Mouse (Mus musculus): ENCODE measurements around the gene Shisa5. TPM values are rescaled to one million over a fixed set of nuclear protein-coding genes. Genes with fewer than 3 reads are reported as not detected.

Gene Shisa5
- polyA plus RNA-seq, 1 experiment from 2014 or later: 49.1 TPM

GRCm38 (mm10) chr9:109055271-109056030, 17.1 kb downstream of the Shisa5 start:
- H3K4me3 ChIP-seq (replicated peaks): 0 out of 2 replicates have a peak overlapping the region, but pooled peaks have one; percentile 12
- H3K27ac ChIP-seq: no peak overlapping the region

DNA sequence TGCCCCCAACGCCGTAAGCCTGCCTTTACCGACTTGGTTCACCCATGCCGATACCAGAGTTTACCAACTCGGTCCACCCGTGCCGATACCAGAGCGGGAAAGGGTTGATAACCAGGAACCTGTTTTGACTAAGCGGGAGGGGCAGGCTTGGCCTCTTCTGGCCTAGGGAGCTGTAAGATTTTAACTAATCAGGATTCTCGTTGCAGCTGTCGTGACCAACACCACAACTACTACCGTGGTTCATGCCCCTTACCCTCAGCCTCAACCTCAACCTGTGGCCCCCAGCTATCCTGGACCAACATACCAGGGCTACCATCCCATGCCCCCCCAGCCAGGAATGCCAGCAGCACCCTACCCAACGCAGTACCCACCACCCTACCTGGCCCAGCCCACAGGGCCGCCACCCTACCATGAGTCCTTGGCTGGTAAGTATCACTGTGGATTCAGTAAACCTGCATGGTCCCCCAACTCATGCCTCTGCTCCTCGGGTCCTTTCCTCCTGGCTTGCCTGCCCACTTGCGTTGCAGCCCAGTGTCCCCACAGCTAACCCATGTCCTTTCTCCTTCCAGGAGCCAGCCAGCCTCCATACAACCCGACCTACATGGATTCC, 17.8 kb downstream of the Shisa5 start:
- no peak overlapping the region for H3K4me3 ChIP-seq (replicated peaks)
- peaks cover 18% of the 10 kb centered on the region for H3K4me1 ChIP-seq (replicated peaks)
- peaks cover 74% of the 10 kb centered on the region for H3K36me3 ChIP-seq
- H3K9ac ChIP-seq (replicated peaks): no peak overlapping the region
- H3K27me3 ChIP-seq: no peaks in the 10 kb centered on the region
- ATAC-seq (ENCODE audit: insufficient number of reproducible peaks, insufficient read depth, low FRiP score, low TSS enrichment, low read depth): no peak
- no peak overlapping the region for H3K4me2 ChIP-seq
- H3K9me3 ChIP-seq: no peaks in the 10 kb centered on the region
- H3K27ac ChIP-seq: no peak overlapping the region
- 90% methylated on average over 17 of the region's 17 CpGs for whole genome bisulfite sequencing

More at GRCm38 (mm10) chr9:109055271-109056030, 17.1 kb downstream of the Shisa5 start:
- no peaks in the 10 kb centered on the region for H3K9me3 ChIP-seq
- H3K9ac ChIP-seq (replicated peaks): peak overlapping the region; percentile 45; the same call in 1 of the 2 replicates
- H3K27me3 ChIP-seq: no peaks in the 10 kb centered on the region
- WGBS: 91% methylated on average over 12 of the region's 12 CpGs
- H3K4me2 ChIP-seq: peak overlapping the region; percentile 34
- H3K36me3 ChIP-seq: peaks cover 72% of the 10 kb centered on the region
- peaks cover 18% of the 10 kb centered on the region for H3K4me1 ChIP-seq (replicated peaks)
- ATAC-seq (ENCODE audit: insufficient number of reproducible peaks, insufficient read depth, low FRiP score, low TSS enrichment, low read depth): no peak

DNA sequence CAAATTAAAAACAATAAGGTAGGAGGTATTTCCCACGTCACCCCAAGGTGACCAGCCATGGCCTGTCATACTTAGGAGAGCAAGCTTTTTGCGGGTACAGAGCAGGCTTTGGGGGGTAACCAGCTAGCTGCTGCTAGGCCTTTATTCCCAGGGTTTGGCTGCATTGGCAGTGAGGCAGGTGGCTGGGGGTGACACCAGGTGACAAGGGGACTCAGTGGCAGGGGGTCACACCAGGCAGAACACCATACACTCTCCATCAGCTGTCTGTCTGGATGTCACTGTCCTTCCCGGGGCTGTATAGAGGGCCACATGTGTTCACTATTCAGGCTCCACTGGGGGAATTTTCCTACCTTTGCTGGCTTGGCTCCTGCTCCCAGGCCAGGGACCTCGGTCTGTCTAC, 18.6 kb downstream of the Shisa5 start:
- H3K4me2 ChIP-seq: no peak overlapping the region
- H3K4me1 ChIP-seq (replicated peaks): peaks cover 18% of the 10 kb centered on the region
- H3K27me3 ChIP-seq: no peaks in the 10 kb centered on the region
- 89% methylated on average over 4 of the region's 4 CpGs for WGBS
- H3K36me3 ChIP-seq: peaks cover 71% of the 10 kb centered on the region
- H3K9me3 ChIP-seq: no peaks in the 10 kb centered on the region
- no peak overlapping the region for H3K4me3 ChIP-seq (replicated peaks)
- H3K9ac ChIP-seq (replicated peaks): no peak overlapping the region
- H3K27ac ChIP-seq: no peak overlapping the region
- no peak for ATAC-seq (ENCODE audit: insufficient number of reproducible peaks, insufficient read depth, low FRiP score, low TSS enrichment, low read depth)

GRCm38 (mm10) chr9:109057543-109057942, 19.2 kb downstream of the Shisa5 start:
- H3K4me3 ChIP-seq (replicated peaks): no peak overlapping the region
- no peak for ATAC-seq (ENCODE audit: insufficient number of reproducible peaks, insufficient read depth, low FRiP score, low TSS enrichment, low read depth)
- no peak overlapping the region for H3K27ac ChIP-seq
- no peaks in the 10 kb centered on the region for H3K27me3 ChIP-seq
- WGBS: 95% methylated on average over 5 of the region's 5 CpGs
- no peak overlapping the region for H3K9ac ChIP-seq (replicated peaks)
- H3K36me3 ChIP-seq: peaks cover 69% of the 10 kb centered on the region
- peaks cover 18% of the 10 kb centered on the region for H3K4me1 ChIP-seq (replicated peaks)
- H3K9me3 ChIP-seq: no peaks in the 10 kb centered on the region
- H3K4me2 ChIP-seq: no peak overlapping the region

DNA sequence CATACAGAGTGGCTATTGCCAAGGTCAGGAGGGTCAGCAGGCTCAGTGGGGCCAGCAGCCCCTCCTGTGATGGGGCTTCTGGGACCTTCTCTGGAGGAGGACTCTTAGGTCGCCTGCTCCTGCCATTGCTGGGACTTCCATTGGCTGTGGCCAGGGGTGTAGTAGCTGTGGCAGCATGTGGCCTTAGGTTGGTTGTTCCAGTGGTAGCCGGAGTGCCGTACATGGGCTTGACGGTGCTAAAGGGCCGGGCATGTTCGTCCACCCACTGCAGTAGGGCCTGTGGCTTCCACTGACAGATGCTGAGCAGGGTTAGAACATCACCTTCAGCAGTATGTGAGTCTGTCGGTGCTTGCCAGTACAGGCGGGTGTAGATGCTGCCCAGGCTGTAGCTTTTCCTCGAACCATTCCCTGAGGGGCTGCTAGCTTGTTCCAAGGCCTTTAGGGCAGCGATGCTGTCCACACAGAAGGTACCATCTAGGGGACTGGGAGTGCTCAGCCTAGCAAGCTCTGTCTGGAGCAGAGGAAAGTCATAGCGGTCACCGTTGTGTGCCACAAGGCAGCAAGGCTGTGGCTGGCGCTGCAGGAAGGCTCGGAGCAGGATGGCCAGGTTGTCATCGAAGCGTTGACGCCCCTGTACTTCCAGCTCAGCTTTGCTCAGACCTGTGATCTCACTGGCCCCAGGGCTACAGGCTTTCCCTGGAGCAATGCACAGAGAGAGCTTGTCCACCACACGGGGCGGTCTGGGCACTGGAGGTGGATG, 19.8 kb downstream of the Shisa5 start:
- peaks cover 69% of the 10 kb centered on the region for H3K36me3 ChIP-seq
- H3K27ac ChIP-seq: no peak overlapping the region
- H3K27me3 ChIP-seq: no peaks in the 10 kb centered on the region
- H3K9ac ChIP-seq (replicated peaks): peak overlapping the region; percentile 60; the same call in 1 of the 2 replicates
- H3K4me2 ChIP-seq: no peak overlapping the region
- no peak for ATAC-seq (ENCODE audit: insufficient number of reproducible peaks, insufficient read depth, low FRiP score, low TSS enrichment, low read depth)
- peaks cover 18% of the 10 kb centered on the region for H3K4me1 ChIP-seq (replicated peaks)
- H3K9me3 ChIP-seq: no peaks in the 10 kb centered on the region
- no peak overlapping the region for H3K4me3 ChIP-seq (replicated peaks)
- WGBS: 92% methylated on average over 19 of the region's 19 CpGs

GRCm38 (mm10) chr9:109059136-109059903, 21.0 kb downstream of the Shisa5 start, which contains the start of gene Trex1:
TSS of gene Trex1 (minus strand) at chr9:109059734.
- 28% methylated on average over 15 of the region's 15 CpGs for WGBS
- Histone ChIP-seq H3K9ac (replicated peaks) (peak within 1 kb of the TSS; percentile 60), H3K36me3 (peaks cover 80% of the 10 kb centered on the region), H3K4me2 (peak within 1 kb of the TSS; percentile 52), H3K27me3 (no peaks in the 10 kb centered on the region), H3K4me3 (replicated peaks) (peak within 1 kb of the TSS; percentile 33), H3K9me3 (no peaks in the 10 kb centered on the region), H3K27ac (peak within 1 kb of the TSS; percentile 80), H3K4me1 (replicated peaks) (peaks cover 18% of the 10 kb centered on the region)
- ATAC-seq (ENCODE audit: insufficient number of reproducible peaks, insufficient read depth, low FRiP score, low TSS enrichment, low read depth): peak; percentile 74

DNA sequence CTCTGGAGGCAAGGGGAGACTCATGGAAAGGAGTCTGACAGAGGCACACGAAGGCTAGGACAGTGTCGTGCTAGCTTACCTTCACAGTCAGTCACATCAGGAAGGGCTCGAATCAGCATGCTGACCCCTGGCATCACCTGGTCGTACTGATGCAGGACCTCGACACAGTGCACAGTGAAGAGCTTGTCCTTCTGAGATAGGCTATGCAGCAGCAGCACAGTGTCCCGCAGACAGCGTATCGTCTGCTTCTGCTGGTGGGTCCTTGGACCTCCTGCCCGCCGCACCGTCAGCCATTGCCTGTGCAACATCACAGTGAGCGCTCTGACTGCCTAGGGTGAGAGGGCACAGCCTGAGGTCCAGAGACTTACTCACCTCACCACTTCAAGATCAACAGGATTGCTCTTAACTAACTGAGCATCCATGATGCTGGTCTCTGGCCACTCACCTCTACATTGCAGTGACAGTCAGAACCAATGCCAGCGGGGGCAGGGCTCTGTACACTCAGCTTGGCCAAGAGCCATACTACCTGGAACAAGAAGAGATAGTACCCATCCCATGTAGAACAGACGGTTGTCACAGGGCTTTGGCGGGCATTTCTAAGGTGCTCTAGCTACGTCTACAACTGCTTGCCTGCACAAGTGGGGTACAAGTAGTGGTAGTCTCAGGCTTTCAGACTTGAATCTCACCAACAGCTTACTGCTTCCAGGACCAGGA, 22.0 kb downstream of the Shisa5 start:
- ATAC-seq (ENCODE audit: insufficient number of reproducible peaks, insufficient read depth, low FRiP score, low TSS enrichment, low read depth): no peak
- no peak overlapping the region for H3K4me3 ChIP-seq (replicated peaks)
- WGBS: 90% methylated on average over 16 of the region's 16 CpGs
- no peak overlapping the region for H3K4me2 ChIP-seq
- no peaks in the 10 kb centered on the region for H3K27me3 ChIP-seq
- H3K4me1 ChIP-seq (replicated peaks): peaks cover 9% of the 10 kb centered on the region; the same call in 1 of the 2 replicates
- no peaks in the 10 kb centered on the region for H3K9me3 ChIP-seq
- H3K27ac ChIP-seq: no peak overlapping the region
- no peak overlapping the region for H3K9ac ChIP-seq (replicated peaks)
- H3K36me3 ChIP-seq: peaks cover 90% of the 10 kb centered on the region

GRCm38 (mm10) chr9:109060898-109061295, 22.5 kb downstream of the Shisa5 start:
- H3K9me3 ChIP-seq: no peaks in the 10 kb centered on the region
- peaks cover 8% of the 10 kb centered on the region; the same call in 1 of the 2 replicates for H3K4me1 ChIP-seq (replicated peaks)
- ATAC-seq (ENCODE audit: insufficient number of reproducible peaks, insufficient read depth, low FRiP score, low TSS enrichment, low read depth): no peak
- WGBS: 88% methylated on average over 5 of the region's 5 CpGs
- peaks cover 91% of the 10 kb centered on the region for H3K36me3 ChIP-seq
- H3K4me3 ChIP-seq (replicated peaks): no peak overlapping the region
- H3K27ac ChIP-seq: no peak overlapping the region
- H3K27me3 ChIP-seq: no peaks in the 10 kb centered on the region
- H3K4me2 ChIP-seq: no peak overlapping the region
- no peak overlapping the region for H3K9ac ChIP-seq (replicated peaks)

DNA sequence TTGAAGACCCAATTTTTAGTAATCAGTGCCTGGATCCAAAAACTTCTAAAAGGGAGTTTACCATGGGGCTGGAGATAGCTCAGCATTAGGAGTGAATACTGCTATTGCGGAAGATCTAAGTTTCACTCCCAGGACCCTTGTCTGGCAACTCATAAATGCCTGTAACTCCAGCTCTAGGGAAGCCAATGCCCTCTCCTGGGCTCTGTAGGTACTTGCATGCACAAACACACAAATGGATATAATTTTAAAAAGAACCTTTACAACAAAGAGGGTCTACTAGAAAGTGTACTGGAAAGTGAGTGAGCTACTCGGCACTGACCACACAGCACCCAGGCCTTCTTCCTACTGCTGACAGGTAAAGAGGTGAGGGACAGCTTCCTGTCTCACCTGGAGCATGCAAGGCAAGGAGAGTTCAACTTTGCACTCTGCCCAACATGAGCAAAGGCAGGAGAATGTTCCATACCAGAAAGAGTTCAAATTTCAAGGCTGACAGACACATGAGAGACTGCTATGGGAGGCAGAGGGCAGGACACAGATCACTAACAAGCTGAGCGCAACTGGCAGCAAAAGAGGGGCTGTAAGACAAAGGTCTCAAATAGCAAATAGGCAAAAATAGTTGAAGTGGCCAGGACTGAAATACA, 29.9 kb downstream of the Shisa5 start:
- WGBS: 90% methylated on average over 3 of the region's 3 CpGs
- H3K4me3 ChIP-seq (replicated peaks): no peak overlapping the region
- H3K36me3 ChIP-seq: peaks cover 87% of the 10 kb centered on the region
- no peak overlapping the region for H3K4me2 ChIP-seq
- H3K9ac ChIP-seq (replicated peaks): no peak overlapping the region
- H3K9me3 ChIP-seq: no peaks in the 10 kb centered on the region
- H3K27me3 ChIP-seq: no peaks in the 10 kb centered on the region
- H3K4me1 ChIP-seq (replicated peaks): peaks cover 10% of the 10 kb centered on the region
- no peak overlapping the region for H3K27ac ChIP-seq
- ATAC-seq (ENCODE audit: insufficient number of reproducible peaks, insufficient read depth, low FRiP score, low TSS enrichment, low read depth): no peak
